Mouse (Mus musculus) spleen, adult 2 months (tissue): ENCODE measurements around the gene 9530077C05Rik.

ENCODE experiments used
- CTCF ChIP-seq: fragments of 200-500 bp; IDR thresholded peaks from 2 replicates; pipeline ENCODE4 v1.5.1; 2011; ENCODE audit warnings: mild to moderate bottlenecking, inconsistent platforms; ENCODE audit not compliant: insufficient read depth, insufficient read length, insufficient replicate concordance; ENCODE audit errors: extremely low read depth
- POLR2A ChIP-seq: fragments of 200-500 bp; IDR thresholded peaks from 2 replicates; pipeline ENCODE4 v1.6.1; 2011; ENCODE audit warnings: low read depth, low read length, inconsistent platforms

GRCm38 (mm10) chr9:22417547-22417946 is 6.2 kb downstream of the 9530077C05Rik start:
- TF ChIP-seq CTCF (no peak), POLR2A (no peak)
